Mouse (Mus musculus) liver, adult 2 months (tissue): Measurements from ENCODE around the gene Cenpp. TPM values are rescaled to one million over a fixed set of nuclear protein-coding genes. Genes with fewer than 3 reads are reported as not detected.

ENCODE experiments used
- DNase-seq: peaks from one replicate; pipeline ENCODE4 v3.0.0-alpha.2; 2011; ENCODE audit warnings: low read depth, low spot score; ENCODE audit errors: extremely low read depth
- H3K27ac ChIP-seq: fragments of 200-500 bp; replicated peaks from 2 replicates; pipeline ENCODE4 v1.5.1; 2012; ENCODE audit warnings: low read depth, mild to moderate bottlenecking, control low read depth, inconsistent platforms, low read length; ENCODE audit not compliant: insufficient read depth
- H3K27me3 ChIP-seq: fragments of 200-500 bp; 2 replicates; pipeline ENCODE4 v1.6.1; 2012; ENCODE audit warnings: mild to moderate bottlenecking, moderate library complexity, low read length, inconsistent platforms; ENCODE audit not compliant: control insufficient read depth, insufficient read depth
- H3K36me3 ChIP-seq: fragments of 200-500 bp; 2 replicates; pipeline ENCODE4 v1.6.1; 2012; ENCODE audit warnings: low read length, inconsistent platforms; ENCODE audit not compliant: control insufficient read depth, insufficient read depth
- H3K4me1 ChIP-seq: fragments of 200-500 bp; 2 replicates; pipeline ENCODE4 v1.6.1; 2011; ENCODE audit warnings: low read length; ENCODE audit not compliant: control insufficient read depth, insufficient read depth
- H3K4me3 ChIP-seq: fragments of 200-500 bp; 2 replicates; pipeline ENCODE4 v1.5.1; 2011; ENCODE audit warnings: low read depth, mild to moderate bottlenecking, control low read depth, low read length, moderate library complexity; ENCODE audit not compliant: insufficient read depth
- H3K79me2 ChIP-seq: fragments of 200-500 bp; 2 replicates; pipeline ENCODE4 v1.6.1; 2012; ENCODE audit warnings: inconsistent platforms, mild to moderate bottlenecking, low read length, moderate library complexity; ENCODE audit not compliant: control insufficient read depth, insufficient read depth
- H3K9ac ChIP-seq: fragments of 200-500 bp; 2 replicates; pipeline ENCODE4 v1.6.1; 2012; ENCODE audit warnings: low read depth, mild to moderate bottlenecking, control low read depth, inconsistent platforms, low read length
- CTCF ChIP-seq: fragments of 200-500 bp; IDR thresholded peaks from 2 replicates; pipeline ENCODE4 v1.5.1; 2011; ENCODE audit warnings: low read depth, low read length, control low read depth
- POLR2A ChIP-seq: fragments of 200-500 bp; IDR thresholded peaks from 2 replicates; pipeline ENCODE4 v1.6.1; 2011; ENCODE audit warnings: low read length, control low read depth; ENCODE audit not compliant: insufficient read depth; ENCODE audit errors: extremely low read depth
- WGBS: fragments of 180-500 bp; shearing (Covaris S2); methylation state at CpG from one replicate; pipeline ENCODE4 v1.1.7; 2018; 5-methylcytosine and 5-hydroxymethylcytosine counted together
- polyA plus RNA-seq: library from polyadenylated mRNA; depleted of rRNA; stranded (reverse); fragments of >200 nt; gene quantifications from 2 replicates; pipeline ENCODE4 v1.2.3, GENCODE M21; 2012
- total RNA-seq: library from RNA; depleted of rRNA; stranded (reverse); fragments of >200 nt; gene quantifications from 2 replicates; pipeline ENCODE4 v1.2.3, GENCODE M21; 2014

The Cenpp gene
- total and polyA plus RNA-seq, 2 experiments, result 0.12 to 0.55 TPM

DNA sequence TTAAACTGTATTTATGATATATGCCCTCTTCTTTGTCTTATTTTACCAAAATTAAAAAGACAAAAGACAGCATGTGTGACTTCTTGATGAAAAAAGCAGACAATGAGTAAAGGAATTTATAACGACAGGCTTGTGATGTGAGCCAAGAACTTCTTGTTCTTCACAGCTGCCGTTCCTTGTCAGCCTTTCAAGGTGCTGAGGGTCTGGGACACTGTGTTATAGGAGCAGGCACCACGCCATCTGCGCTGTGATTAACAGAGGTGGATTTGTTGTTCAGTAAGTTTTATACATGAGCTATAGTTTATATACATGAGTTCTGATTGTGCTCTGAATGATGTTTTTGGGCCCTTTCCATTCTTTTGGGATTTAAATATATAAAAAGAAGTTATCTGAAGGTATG is 173.2 kb downstream of the Cenpp start:
- TF ChIP-seq POLR2A (no peak), CTCF (no peak)
- WGBS, result 73% methylated on average over 4 of the region's 4 CpGs
- DNase-seq, result no peak
- Histone ChIP-seq H3K9ac (no peak overlapping the region), H3K27me3 (no peaks in the 10 kb centered on the region), H3K4me3 (no peak overlapping the region), H3K36me3 (no peaks in the 10 kb centered on the region), H3K4me1 (peaks cover 5% of the 10 kb centered on the region), H3K27ac (no peak overlapping the region), H3K79me2 (no peaks in the 10 kb centered on the region)

DNA sequence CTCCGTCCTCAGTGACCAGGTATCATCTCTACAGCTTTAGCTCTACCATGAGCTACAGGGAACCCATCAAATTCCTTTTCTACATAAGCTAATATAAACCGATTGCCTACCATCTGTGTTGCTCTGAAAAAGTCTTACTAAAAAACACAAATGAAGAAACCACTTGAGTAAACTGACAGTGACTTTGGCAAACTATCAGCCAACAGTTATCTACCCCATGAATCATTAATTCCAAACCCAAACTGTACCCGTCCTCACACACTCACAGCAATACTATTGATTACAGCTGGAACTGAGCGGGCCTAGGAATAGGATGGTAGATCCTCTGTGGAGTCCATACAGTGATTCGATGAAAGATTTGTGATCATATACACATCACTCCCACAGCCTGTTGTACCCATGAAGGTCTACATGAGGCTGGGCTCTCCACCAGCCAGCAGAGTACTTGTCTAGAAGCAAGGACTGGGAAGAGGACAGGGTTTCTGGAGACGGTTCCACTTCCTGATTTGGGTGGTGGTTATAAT is 173.7 kb downstream of the Cenpp start:
- peak; percentile 90 for DNase-seq
- Histone ChIP-seq H3K27ac (peak overlapping the region; percentile 28; the same call in 1 of the 2 replicates), H3K4me3 (no peak overlapping the region), H3K4me1 (peaks cover 5% of the 10 kb centered on the region), H3K36me3 (no peaks in the 10 kb centered on the region), H3K79me2 (no peaks in the 10 kb centered on the region), H3K27me3 (no peaks in the 10 kb centered on the region), H3K9ac (no peak overlapping the region)
- WGBS, result 39% methylated on average over 6 of the region's 6 CpGs
- TF ChIP-seq POLR2A (no peak), CTCF (no peak)

DNA sequence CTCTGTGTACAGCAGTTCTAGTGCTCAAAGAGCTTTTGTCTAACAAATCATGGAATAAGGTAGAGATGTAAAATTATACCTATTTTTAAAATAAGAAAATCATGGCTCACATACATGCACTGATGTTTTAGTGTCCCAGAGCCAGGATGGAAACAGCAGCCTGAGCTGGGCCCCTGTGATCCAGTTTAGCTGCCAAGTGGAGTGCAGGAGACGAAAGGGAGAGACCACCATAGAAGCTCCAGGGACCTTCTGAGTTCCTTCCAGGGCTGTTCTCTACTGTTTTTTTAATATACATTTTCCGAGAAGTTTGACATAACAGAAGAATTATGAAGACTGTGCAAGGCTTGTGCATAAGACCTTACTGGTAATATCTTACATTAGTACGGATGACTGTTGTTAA is 174.7 kb downstream of the Cenpp start:
- no peaks in the 10 kb centered on the region for H3K36me3 ChIP-seq
- WGBS, result 98% methylated on average over 3 of the region's 3 CpGs
- TF ChIP-seq POLR2A, result no peak
- no peak for TF ChIP-seq CTCF

DNA sequence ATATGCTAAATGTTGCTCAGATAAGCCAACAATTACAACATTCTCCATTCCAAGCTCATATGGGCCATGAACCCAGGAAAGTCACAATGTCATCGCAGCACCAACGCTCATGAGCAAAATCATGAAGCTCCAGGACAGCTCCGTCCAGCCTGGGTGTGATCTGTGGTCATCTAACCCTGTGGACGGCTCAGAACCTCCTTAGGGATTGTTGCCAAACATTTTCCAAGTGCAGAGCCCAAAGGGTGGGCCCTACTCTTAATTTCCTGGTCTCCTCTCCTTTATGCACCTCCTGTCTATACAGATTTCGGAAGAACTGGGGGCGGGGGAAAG is 179.9 kb downstream of the Cenpp start:
- Histone ChIP-seq H3K27me3 (no peaks in the 10 kb centered on the region), H3K4me3 (no peak overlapping the region), H3K27ac (no peak overlapping the region), H3K79me2 (no peaks in the 10 kb centered on the region), H3K4me1 (peaks cover 12% of the 10 kb centered on the region), H3K36me3 (no peaks in the 10 kb centered on the region), H3K9ac (no peak overlapping the region)
- DNase-seq, result no peak
- TF ChIP-seq POLR2A (no peak), CTCF (no peak)
- WGBS, result 69% methylated on average over 6 of the region's 6 CpGs

More for the DNA sequence above, 174.7 kb downstream of the Cenpp start:
- peaks cover 5% of the 10 kb centered on the region for H3K4me1 ChIP-seq
- no peak for DNase-seq
- no peaks in the 10 kb centered on the region for H3K79me2 ChIP-seq
- H3K4me3 ChIP-seq, result no peak overlapping the region
- no peak overlapping the region for H3K9ac ChIP-seq
- no peaks in the 10 kb centered on the region for H3K27me3 ChIP-seq
- H3K27ac ChIP-seq, result no peak overlapping the region

DNA sequence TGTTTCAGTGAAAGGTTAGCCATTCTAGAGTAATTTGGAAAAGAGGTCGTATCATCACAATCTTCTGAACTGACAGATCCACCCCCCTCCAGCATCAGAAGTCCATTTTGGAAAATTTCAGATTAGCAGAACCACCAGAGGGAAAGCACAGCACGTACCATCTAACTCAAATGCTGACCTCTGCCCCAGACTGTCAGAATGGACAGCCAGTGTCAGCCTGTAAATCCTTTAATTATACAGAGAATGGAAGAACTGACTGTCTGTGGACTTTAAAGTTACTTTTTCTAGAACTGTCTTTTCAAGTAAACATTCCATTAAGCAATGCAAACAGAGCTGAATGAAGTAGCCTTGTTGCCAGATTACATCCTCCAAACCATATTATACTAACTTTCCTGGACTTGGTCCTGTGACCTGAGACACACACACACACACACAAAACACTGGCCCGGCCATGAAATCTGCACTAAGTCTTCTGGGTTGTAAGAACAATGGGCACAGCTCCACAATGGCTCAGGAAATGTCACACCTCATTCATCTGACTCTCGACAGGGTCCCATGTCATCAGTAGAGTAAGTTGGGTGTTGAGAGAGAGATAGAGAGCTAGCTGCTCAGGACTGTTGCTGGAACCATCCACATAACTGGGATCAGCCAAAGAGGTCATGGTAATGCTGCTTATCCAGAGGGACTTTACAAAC is 180.5 kb downstream of the Cenpp start:
- no peak overlapping the region for H3K27ac ChIP-seq

DNA sequence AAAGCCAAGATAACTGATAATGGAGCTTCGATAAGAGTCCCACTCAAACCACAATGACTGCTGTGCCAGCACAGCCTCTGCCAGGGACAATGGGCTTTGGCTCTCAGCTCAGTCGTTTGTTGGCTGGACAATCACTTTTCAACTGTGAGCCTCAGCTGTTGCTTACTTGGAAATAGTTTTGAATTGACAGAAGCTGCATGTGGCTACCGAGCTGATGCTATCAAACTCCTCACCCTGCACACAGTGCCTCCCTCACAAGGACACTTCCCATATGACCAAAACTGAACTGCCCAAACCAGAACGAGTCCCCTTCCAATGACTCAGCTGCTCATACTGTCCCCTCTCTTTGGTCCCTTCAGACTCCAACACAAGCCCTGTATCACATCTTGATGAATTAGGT is 181.8 kb downstream of the Cenpp start:
- H3K4me1 ChIP-seq, result peaks cover 12% of the 10 kb centered on the region
- H3K79me2 ChIP-seq, result no peaks in the 10 kb centered on the region
- H3K36me3 ChIP-seq, result no peaks in the 10 kb centered on the region
- TF ChIP-seq POLR2A (no peak), CTCF (no peak)
- no peak overlapping the region for H3K9ac ChIP-seq
- no peak overlapping the region for H3K27ac ChIP-seq
- WGBS, result 28% methylated on average over 4 of the region's 4 CpGs
- H3K4me3 ChIP-seq, result no peak overlapping the region
- peak; percentile 35 for DNase-seq
- no peaks in the 10 kb centered on the region for H3K27me3 ChIP-seq

More for the DNA sequence above, 180.5 kb downstream of the Cenpp start:
- Histone ChIP-seq H3K79me2 (no peaks in the 10 kb centered on the region), H3K4me1 (peaks cover 12% of the 10 kb centered on the region), H3K9ac (no peak overlapping the region), H3K27me3 (no peaks in the 10 kb centered on the region), H3K36me3 (no peaks in the 10 kb centered on the region), H3K4me3 (no peak overlapping the region)
- TF ChIP-seq CTCF (no peak), POLR2A (no peak)
- 15% methylated on average over 4 of the region's 4 CpGs for WGBS
- DNase-seq, result peak; percentile 75
